Mouse (Mus musculus) ES-E14 (cell line): ENCODE results near the gene Emilin2. TPM values are rescaled to one million over a fixed set of nuclear protein-coding genes. Genes with fewer than 3 reads are reported as not detected.

Source experiments
- DNase-seq: peaks from one replicate; pipeline ENCODE4 v3.0.0-alpha.2; 2013; ENCODE audit warnings: low read depth, low spot score
- H3K27ac ChIP-seq: 2 replicates; pipeline ENCODE4 v1.5.1; 2012; ENCODE audit warnings: low read depth, mild to moderate bottlenecking, low read length, moderate library complexity, mixed read lengths; ENCODE audit not compliant: poor library complexity, insufficient read depth, severe bottlenecking
- H3K36me3 ChIP-seq: 2 replicates; pipeline ENCODE4 v1.6.1; 2012; ENCODE audit warnings: mild to moderate bottlenecking, low read length, moderate library complexity, mixed read lengths; ENCODE audit not compliant: control insufficient read depth, poor library complexity, insufficient read depth, severe bottlenecking
- H3K4me1 ChIP-seq, 2 experiments: fragments of 150-350 bp in 1 of 2; sonication (generic) in 1 of 2; 2 replicates each; pipeline ENCODE4 v1.6.1; 2012; ENCODE audit warnings: low read length in 2 of 2, mild to moderate bottlenecking in 1 of 2, mixed read lengths in 1 of 2; ENCODE audit not compliant: control insufficient read depth in 2 of 2, insufficient read depth in 2 of 2, poor library complexity in 1 of 2
- H3K4me3 ChIP-seq, 2 experiments: fragments of 150-350 bp in 1 of 2; sonication (generic) in 1 of 2; 2 replicates each; pipeline ENCODE4 v1.5.1; 2012; ENCODE audit warnings: low read length in 2 of 2, low read depth in 1 of 2, mild to moderate bottlenecking in 1 of 2, mixed read lengths in 1 of 2; ENCODE audit not compliant: insufficient read depth in 1 of 2, poor library complexity in 1 of 2, severe bottlenecking in 1 of 2
- H3K9ac ChIP-seq: 2 replicates; pipeline ENCODE4 v1.6.1; 2012; ENCODE audit warnings: low read depth, mild to moderate bottlenecking, low read length, mixed read lengths; ENCODE audit not compliant: poor library complexity, insufficient read depth, severe bottlenecking
- H3K9me3 ChIP-seq: fragments of 150-350 bp; sonication (generic); 2 replicates; pipeline ENCODE4 v1.6.1; 2012; ENCODE audit warnings: low read depth, mild to moderate bottlenecking, low read length; ENCODE audit not compliant: control insufficient read depth, insufficient read depth
- CHD2 ChIP-seq: IDR thresholded peaks from 2 replicates; pipeline ENCODE4 v1.6.1; 2014; ENCODE audit warnings: mild to moderate bottlenecking, low read depth, low read length, inconsistent platforms
- HCFC1 ChIP-seq: IDR thresholded peaks from 2 replicates; pipeline ENCODE4 v1.6.1; 2012; ENCODE audit warnings: low read length, inconsistent platforms, borderline replicate concordance; ENCODE audit not compliant: insufficient read depth
- MAFK ChIP-seq: IDR thresholded peaks from 2 replicates; pipeline ENCODE4 v1.6.1; 2014; ENCODE audit warnings: mild to moderate bottlenecking, low read depth, low read length, inconsistent platforms; ENCODE audit not compliant: insufficient read depth
- ZC3H11A ChIP-seq: IDR thresholded peaks from 2 replicates; pipeline ENCODE4 v1.6.1; 2012; ENCODE audit warnings: low read depth, mild to moderate bottlenecking, inconsistent platforms, low read length, borderline replicate concordance
- ZNF384 ChIP-seq: IDR thresholded peaks from 2 replicates; pipeline ENCODE4 v1.6.1; 2012; ENCODE audit warnings: low read depth, low read length, inconsistent platforms
- in situ Hi-C, 2 experiments: fragments of 600-800 bp; cut with MboI; formaldehyde crosslinking; loops; one replicate each; pipeline ENCODE4 v1.15.1; 2025; ENCODE audit warnings: low sequenced_read_pairs in 2 of 2, inconsistent platforms in 1 of 2; ENCODE audit not compliant: unreplicated experiment in 2 of 2
- total RNA-seq: library from RNA; depleted of rRNA; stranded (reverse); fragments of 300-350 nt; gene quantifications from 2 replicates; pipeline ENCODE4 v1.2.3, GENCODE M21; 2012

The Emilin2 gene
- total RNA-seq, 1 experiment = 1.0 TPM

DNA sequence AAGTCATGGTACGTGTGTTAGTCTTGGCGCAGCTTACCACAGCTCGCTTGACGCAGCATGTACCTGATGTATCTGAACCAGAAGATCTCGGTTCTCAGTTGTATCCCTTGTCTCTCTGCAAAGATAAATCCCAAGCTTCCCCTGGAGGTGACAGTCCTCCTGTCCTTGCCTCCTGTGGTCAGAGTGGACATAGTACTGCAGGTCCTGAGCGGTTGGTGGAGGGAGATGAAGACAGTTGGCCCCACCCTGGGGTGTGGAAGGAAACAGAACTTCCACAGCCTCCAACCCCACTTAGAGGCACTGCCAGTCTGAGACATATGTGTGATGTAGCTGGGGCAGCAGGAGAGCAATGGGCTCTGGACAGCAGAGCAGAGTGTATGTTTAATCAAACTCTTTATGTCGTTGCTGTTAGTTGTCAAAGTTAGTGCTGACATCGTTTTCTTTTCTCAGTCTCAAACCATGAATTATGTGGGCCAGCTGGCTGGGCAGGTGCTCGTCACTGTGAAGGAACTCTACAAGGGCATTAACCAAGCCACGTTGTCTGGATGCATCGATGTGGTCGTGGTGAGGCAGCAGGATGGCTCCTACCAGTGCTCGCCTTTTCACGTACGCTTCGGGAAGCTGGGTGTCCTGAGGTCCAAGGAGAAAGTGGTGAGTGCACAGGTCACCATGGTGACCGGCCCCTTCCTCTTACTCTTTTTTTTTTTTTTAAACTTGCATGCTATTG, 97.1 kb downstream of the Emilin2 start:
- in situ Hi-C loops = no loop called here
- Histone ChIP-seq H3K9ac (no peak overlapping the region), H3K4me1 (no peaks in the 10 kb centered on the region), H3K4me3 (no peak overlapping the region), H3K27ac (no peak overlapping the region), H3K36me3 (no peaks in the 10 kb centered on the region), H3K9me3 (no peaks in the 10 kb centered on the region)
- no peak for DNase-seq
- TF ChIP-seq MAFK = no peak

DNA sequence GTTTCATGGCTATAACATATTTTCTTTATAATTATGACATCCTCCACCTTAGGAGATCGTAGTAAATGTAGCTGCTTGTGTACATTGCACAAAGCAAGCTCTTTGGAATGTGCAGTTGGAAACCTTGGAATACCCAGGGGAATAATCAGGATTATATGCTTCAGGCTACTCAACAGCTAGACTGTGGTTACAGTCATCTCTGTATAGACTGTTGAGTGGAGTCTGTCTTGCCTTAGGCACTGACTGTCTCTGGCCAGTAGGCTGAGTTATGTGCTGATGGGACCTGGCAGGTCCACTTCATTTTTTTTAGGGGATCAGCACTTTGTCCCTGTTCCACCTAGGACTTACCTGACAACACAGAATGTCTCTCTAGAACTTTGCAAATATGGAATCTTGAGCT, 98.1 kb downstream of the Emilin2 start:
- in situ Hi-C loops = no loop called here

DNA sequence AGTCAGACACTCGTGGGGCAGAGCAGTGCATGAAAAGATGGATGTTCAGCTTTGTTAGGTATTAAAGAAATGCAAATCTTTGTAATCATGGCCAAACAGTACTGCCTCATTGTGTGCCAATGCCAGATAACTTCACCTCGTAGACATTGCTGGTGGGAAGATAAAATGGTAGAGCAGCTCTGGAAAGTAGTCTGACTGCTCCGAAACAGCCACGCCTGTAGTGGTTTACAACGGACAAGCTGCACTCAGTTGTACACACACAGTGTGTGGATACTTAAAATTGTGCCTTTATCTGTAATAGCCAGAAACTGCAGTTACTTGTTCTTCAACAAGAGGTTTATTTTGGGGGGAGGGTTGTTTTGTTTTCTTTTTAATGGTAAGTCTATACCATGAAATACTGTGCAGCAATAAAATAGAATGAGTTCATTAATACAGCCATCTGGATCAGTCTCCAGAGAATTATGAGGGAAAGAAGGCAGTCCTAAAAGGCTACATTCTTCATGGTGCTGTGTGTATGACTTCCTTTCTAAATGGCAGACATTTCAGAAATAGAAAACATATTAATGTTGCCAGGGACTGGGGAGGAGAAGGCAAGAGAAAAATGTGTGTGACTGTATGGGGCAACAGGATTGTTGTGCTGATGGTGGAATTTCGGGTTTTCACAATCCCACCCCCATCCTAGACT, 99.7 kb downstream of the Emilin2 start:
- Histone ChIP-seq H3K27ac (no peak overlapping the region), H3K4me3 (no peak overlapping the region), H3K9ac (no peak overlapping the region), H3K4me1 (no peaks in the 10 kb centered on the region), H3K36me3 (no peaks in the 10 kb centered on the region), H3K9me3 (no peaks in the 10 kb centered on the region)
- no peak for DNase-seq
- TF ChIP-seq HCFC1 (no peak), CHD2 (no peak), MAFK (no peak), ZC3H11A (no peak), ZNF384 (no peak)
- in situ Hi-C loops = no loop called here

More for the DNA sequence above, 98.1 kb downstream of the Emilin2 start:
- DNase-seq = no peak
- Histone ChIP-seq H3K27ac (no peak overlapping the region), H3K4me1 (no peaks in the 10 kb centered on the region), H3K9me3 (no peaks in the 10 kb centered on the region), H3K4me3 (no peak overlapping the region), H3K9ac (no peak overlapping the region), H3K36me3 (no peaks in the 10 kb centered on the region)
- no peak for TF ChIP-seq ZC3H11A
- TF ChIP-seq ZNF384 = no peak
- TF ChIP-seq MAFK = no peak
- TF ChIP-seq HCFC1 = no peak
- TF ChIP-seq CHD2 = no peak

DNA sequence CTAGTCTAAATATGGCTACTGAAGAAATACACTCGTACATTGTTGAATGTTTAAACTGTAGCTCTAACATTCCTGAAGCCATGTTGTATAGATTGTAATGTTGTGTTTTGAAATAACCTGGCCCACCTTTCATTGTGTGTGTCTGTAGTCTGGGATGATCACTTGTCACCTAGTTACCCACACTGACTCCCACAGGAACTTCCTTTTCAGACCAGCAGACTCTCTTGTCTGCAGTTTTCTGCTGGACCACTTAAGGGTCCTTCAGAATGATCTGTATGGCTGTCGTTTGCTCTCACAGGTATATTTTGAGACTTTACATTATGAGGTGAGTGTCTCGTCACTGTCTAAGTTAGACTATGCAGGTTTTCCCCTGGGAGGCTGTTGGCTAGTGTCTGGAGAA, 101.8 kb downstream of the Emilin2 start:
- Histone ChIP-seq H3K4me3 (no peak overlapping the region), H3K9me3 (no peaks in the 10 kb centered on the region), H3K9ac (no peak overlapping the region), H3K36me3 (no peaks in the 10 kb centered on the region), H3K4me1 (no peaks in the 10 kb centered on the region), H3K27ac (no peak overlapping the region)
- DNase-seq = no peak
- in situ Hi-C loops = no loop called here
- TF ChIP-seq ZC3H11A (no peak), ZNF384 (no peak)

DNA sequence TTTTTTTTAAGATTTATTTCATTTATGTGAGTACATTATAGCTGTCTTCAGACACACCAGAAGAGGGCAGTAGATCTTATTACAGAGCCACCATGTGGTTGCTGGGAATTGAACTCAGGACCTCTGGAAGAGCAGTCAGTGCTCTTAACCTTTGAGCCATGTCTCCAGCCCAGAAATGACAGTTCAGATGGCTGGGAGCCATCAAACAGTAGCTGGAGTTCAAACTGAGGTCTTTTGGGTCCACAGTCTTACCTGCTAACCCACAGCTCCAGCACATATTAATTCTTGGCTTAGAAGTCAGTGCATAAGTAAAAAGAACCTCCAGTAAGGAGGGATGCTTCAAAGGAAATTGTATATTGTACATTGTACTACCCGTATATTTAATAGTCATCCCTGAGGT, 102.9 kb downstream of the Emilin2 start:
- Histone ChIP-seq H3K4me3 (no peak overlapping the region), H3K4me1 (no peaks in the 10 kb centered on the region), H3K9ac (no peak overlapping the region), H3K9me3 (no peaks in the 10 kb centered on the region), H3K36me3 (no peaks in the 10 kb centered on the region), H3K27ac (no peak overlapping the region)
- DNase-seq = no peak
- no peak for TF ChIP-seq ZC3H11A
- no peak for TF ChIP-seq HCFC1
- TF ChIP-seq ZNF384 = no peak
- TF ChIP-seq CHD2 = no peak
- TF ChIP-seq MAFK = no peak
- in situ Hi-C loops = no loop called here
